Mouse (Mus musculus) ES-Bruce4 (cell line): Measurements from ENCODE around the gene Trim72.

Experiments used
- CTCF ChIP-seq: IDR thresholded peaks from one replicate; pipeline ENCODE4 v1.8.1; 2011; ENCODE audit warnings: low read depth, low read length
- EP300 ChIP-seq: IDR thresholded peaks from 2 replicates; pipeline ENCODE4 v1.6.1; 2011; ENCODE audit warnings: low read depth, low read length; ENCODE audit not compliant: insufficient read depth

DNA sequence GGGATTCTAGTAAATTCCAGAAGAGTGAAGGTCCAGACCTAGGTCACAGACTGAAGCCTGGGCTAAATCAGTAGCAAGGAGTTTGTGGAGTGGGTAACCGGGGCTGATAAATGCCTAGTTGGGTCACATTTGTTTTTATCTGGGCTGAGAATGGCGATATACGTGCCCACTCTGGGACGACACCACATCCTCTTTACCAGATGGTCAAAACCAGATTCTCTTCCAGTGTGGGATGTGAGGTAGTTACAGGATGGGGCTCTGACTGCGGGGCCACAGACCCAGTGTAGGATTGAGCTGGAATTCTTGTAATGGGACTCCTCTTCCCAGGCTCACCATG is 369 bp downstream of the Trim72 start:
- TF ChIP-seq CTCF (no peak), EP300 (no peak)
